Mouse (Mus musculus) neutrophil, adult 5-6 weeks (primary cell): Measurements from ENCODE around the gene Agbl2. TPM values are rescaled to one million over a fixed set of nuclear protein-coding genes. Genes with fewer than 3 reads are reported as not detected.
"Not testable (repeated sequence)": the region's sequence is repeated elsewhere in the genome, so short reads cannot be mapped to it uniquely, and the experiment has no call there.

ENCODE experiments used
- ATAC-seq: fragments of 151-379, 151-347 bp; 2 replicates; pipeline ENCODE4 v1.8.0; 2017; ENCODE audit warnings: mild to moderate bottlenecking, moderate TSS enrichment; ENCODE audit not compliant: insufficient number of reproducible peaks, poor library complexity, low FRiP score, severe bottlenecking; ENCODE audit errors: extremely low read depth
- total RNA-seq: library from RNA; stranded (forward); fragments of 200-1000 nt; gene quantifications from 2 replicates; pipeline ENCODE4 v1.2.3, GENCODE M21; 2017

Gene Agbl2
- total RNA-seq, 1 experiment from 2014 or later = not detected

- ATAC-seq = no peak
These were observed 26.0 kb downstream of the Agbl2 start for GRCm38 (mm10) chr2:90808241-90809126.

GRCm38 (mm10) chr2:90810751-90811150, 28.2 kb downstream of the Agbl2 start:
- ATAC-seq = no peak

- no peak for ATAC-seq
These were observed 32.7 kb downstream of the Agbl2 start for GRCm38 (mm10) chr2:90815266-90815665.

GRCm38 (mm10) chr2:90816144-90816543, 33.6 kb downstream of the Agbl2 start:
- no peak for ATAC-seq

GRCm38 (mm10) chr2:90818710-90819109, 36.2 kb downstream of the Agbl2 start:
- ATAC-seq = no peak

GRCm38 (mm10) chr2:90820894-90821293, 38.4 kb downstream of the Agbl2 start:
- ATAC-seq = no peak

- no peak for ATAC-seq
These were observed 40.5 kb downstream of the Agbl2 start for GRCm38 (mm10) chr2:90822978-90823377.

- no peak for ATAC-seq
These were observed 41.3 kb downstream of the Agbl2 start for GRCm38 (mm10) chr2:90823781-90824180.

GRCm38 (mm10) chr2:90824528-90824927, 42.0 kb downstream of the Agbl2 start:
- ATAC-seq = not testable (repeated sequence)

GRCm38 (mm10) chr2:90825515-90826172, 43.1 kb downstream of the Agbl2 start:
- ATAC-seq = no peak

GRCm38 (mm10) chr2:90828739-90829138, 46.2 kb downstream of the Agbl2 start:
- no peak for ATAC-seq

GRCm38 (mm10) chr2:90833502-90833901, 51.0 kb downstream of the Agbl2 start:
- no peak for ATAC-seq

GRCm38 (mm10) chr2:90838621-90839020, 56.1 kb downstream of the Agbl2 start:
- no peak for ATAC-seq

GRCm38 (mm10) chr2:90843666-90844065, 61.1 kb downstream of the Agbl2 start:
- no peak for ATAC-seq

- no peak for ATAC-seq
These were observed 61.7 kb downstream of the Agbl2 start for GRCm38 (mm10) chr2:90844262-90844661.

GRCm38 (mm10) chr2:90845234-90845633, 62.7 kb downstream of the Agbl2 start:
- ATAC-seq = no peak

GRCm38 (mm10) chr2:90846171-90846570, 63.6 kb downstream of the Agbl2 start:
- ATAC-seq = no peak

- ATAC-seq = no peak
These were observed 64.0 kb downstream of the Agbl2 start for GRCm38 (mm10) chr2:90846597-90846954.

- peak; percentile 80 for ATAC-seq
These were observed 64.6 kb downstream of the Agbl2 start, which contains the start of gene Mtch2 for GRCm38 (mm10) chr2:90846955-90847680. Gene Mtch2 (plus strand): TSS chr2:90847155.

- ATAC-seq = no peak
These were observed 65.1 kb downstream of the Agbl2 start for GRCm38 (mm10) chr2:90847681-90848050.
